Mouse (Mus musculus): ENCODE data around the gene Supt6. TPM values are rescaled to one million over a fixed set of nuclear protein-coding genes. Genes with fewer than 3 reads are reported as not detected.

Supt6 gene
- total RNA-seq, 2 experiments from 2014 or later = 26.9 to 28.1 TPM

GRCm38 (mm10) chr11:78171328-78171727 is 74.5 kb downstream of the Supt6 start:
- no peak for DNase-seq (ENCODE audit: low spot score)
- intact Hi-C loops (cut with DNase I) = no loop called here

GRCm38 (mm10) chr11:78170306-78170705 is 75.5 kb downstream of the Supt6 start:
- intact Hi-C loops (cut with DNase I) = no loop called here
- DNase-seq (ENCODE audit: low spot score) = no peak

- intact Hi-C loops (cut with DNase I) = no loop called here
- DNase-seq (ENCODE audit: low spot score) = no peak
Measured at GRCm38 (mm10) chr11:78168541-78169468, 77.0 kb downstream of the Supt6 start.

GRCm38 (mm10) chr11:78167257-78167959 is 78.4 kb downstream of the Supt6 start:
- intact Hi-C loops (cut with DNase I) = no loop called here
- no peak for DNase-seq (ENCODE audit: low spot score)

- intact Hi-C loops (cut with DNase I) = no loop called here
- no peak for DNase-seq (ENCODE audit: low spot score)
Measured at GRCm38 (mm10) chr11:78166640-78167039, 79.1 kb downstream of the Supt6 start.

GRCm38 (mm10) chr11:78166161-78166560 is 79.6 kb downstream of the Supt6 start:
- DNase-seq (ENCODE audit: low spot score) = no peak
- intact Hi-C loops (cut with DNase I) = no loop called here

- intact Hi-C loops (cut with DNase I) = no loop called here
- no peak for DNase-seq (ENCODE audit: low spot score)
Measured at GRCm38 (mm10) chr11:78165761-78166109, 80.1 kb downstream of the Supt6 start.

- peak; percentile 68 for DNase-seq (ENCODE audit: low spot score)
- intact Hi-C loops (cut with DNase I) = no loop called here
Measured at GRCm38 (mm10) chr11:78164924-78165760, 80.6 kb downstream of the Supt6 start, which contains the start of gene Traf4. TSS of gene Traf4 (minus strand) at chr11:78165589.

- intact Hi-C loops (cut with DNase I) = no loop called here
- DNase-seq (ENCODE audit: low spot score) = no peak
Measured at GRCm38 (mm10) chr11:78164604-78164923, 81.2 kb downstream of the Supt6 start.

GRCm38 (mm10) chr11:78163681-78164603 is 81.8 kb downstream of the Supt6 start:
- peak; percentile 44 for DNase-seq (ENCODE audit: low spot score)
- intact Hi-C loops (cut with DNase I) = no loop called here

GRCm38 (mm10) chr11:78163045-78163444 is 82.7 kb downstream of the Supt6 start:
- intact Hi-C loops (cut with DNase I) = no loop called here
- no peak for DNase-seq (ENCODE audit: low spot score)

GRCm38 (mm10) chr11:78162504-78162903 is 83.3 kb downstream of the Supt6 start:
- DNase-seq (ENCODE audit: low spot score) = no peak
- intact Hi-C loops (cut with DNase I) = no loop called here

- intact Hi-C loops (cut with DNase I) = no loop called here
- DNase-seq (ENCODE audit: low spot score) = no peak
Measured at GRCm38 (mm10) chr11:78161968-78162367, 83.8 kb downstream of the Supt6 start.

- intact Hi-C loops (cut with DNase I) = no loop called here
- no peak for DNase-seq (ENCODE audit: low spot score)
Measured at GRCm38 (mm10) chr11:78161169-78161568, 84.6 kb downstream of the Supt6 start.

- DNase-seq (ENCODE audit: low spot score) = no peak
- intact Hi-C loops (cut with DNase I) = no loop called here
Measured at GRCm38 (mm10) chr11:78160675-78161074, 85.1 kb downstream of the Supt6 start.

GRCm38 (mm10) chr11:78160171-78160570 is 85.6 kb downstream of the Supt6 start:
- intact Hi-C loops (cut with DNase I) = no loop called here
- no peak for DNase-seq (ENCODE audit: low spot score)

GRCm38 (mm10) chr11:78159557-78159956 is 86.2 kb downstream of the Supt6 start:
- DNase-seq (ENCODE audit: low spot score) = no peak

GRCm38 (mm10) chr11:78159096-78159495 is 86.7 kb downstream of the Supt6 start:
- DNase-seq (ENCODE audit: low spot score) = peak; percentile 56
- intact Hi-C loops (cut with DNase I) = loop anchor here (1.0 to 5.0 kb wide), 2 partner anchors 19 to 77 kb away; partner anchors contain the start of gene Eral1

More at GRCm38 (mm10) chr11:78159557-78159956, 86.2 kb downstream of the Supt6 start:
- intact Hi-C loops (cut with DNase I) = loop anchor here (1.0 to 5.0 kb wide), 2 partner anchors 19 to 77 kb away; partner anchors contain the start of gene Eral1

Measured in heart, postnatal 25 days (tissue).